Mouse (Mus musculus): ENCODE data around the gene Tm9sf2. TPM values are rescaled to one million over a fixed set of nuclear protein-coding genes. Genes with fewer than 3 reads are reported as not detected.

Gene Tm9sf2
- polyA plus RNA-seq, 1 experiment from 2014 or later = 117 TPM

GRCm38 (mm10) chr14:122181078-122181814 is 74.4 kb downstream of the Tm9sf2 start, which contains the start of gene Clybl:
Gene Clybl (plus strand): TSS chr14:122181704.
- ATAC-seq = peak; percentile 98

GRCm38 (mm10) chr14:122181815-122182157 is 74.9 kb downstream of the Tm9sf2 start:
- Histone ChIP-seq H3K4me1 (ENCODE audit: control insufficient read depth, insufficient read depth, low read depth, low read length) (peaks cover 2% of the 10 kb centered on the region; the same call in 1 of the 2 replicates), H3K4me2 (ENCODE audit: low read length) (peak overlapping the region; percentile 64), H3K27me3 (replicated peaks; ENCODE audit: control insufficient read depth, insufficient read depth, low read length) (no peaks in the 10 kb centered on the region), H3K9ac (ENCODE audit: low read depth, low read length) (peak overlapping the region; percentile 70), H3K9me3 (ENCODE audit: control insufficient read depth, low read length) (no peaks in the 10 kb centered on the region), H3K27ac (ENCODE audit: low read depth, low read length) (peak overlapping the region; percentile 9; the same call in 1 of the 2 replicates), H3K36me3 (ENCODE audit: control insufficient read depth, insufficient read depth, low read length) (no peaks in the 10 kb centered on the region), H3K4me3 (ENCODE audit: low read length) (peak overlapping the region; percentile 59)
- WGBS = 1% methylated on average over 12 of the region's 12 CpGs
- peak; percentile 64 for ATAC-seq

More at GRCm38 (mm10) chr14:122181078-122181814, 74.4 kb downstream of the Tm9sf2 start, which contains the start of gene Clybl:
- Histone ChIP-seq H3K9ac (ENCODE audit: low read depth, low read length) (peak within 1 kb of the TSS; percentile 70), H3K4me3 (ENCODE audit: low read length) (peak within 1 kb of the TSS; percentile 59), H3K27ac (ENCODE audit: low read depth, low read length) (peak within 1 kb of the TSS; percentile 9; the same call in 1 of the 2 replicates), H3K36me3 (ENCODE audit: control insufficient read depth, insufficient read depth, low read length) (no peaks in the 10 kb centered on the region), H3K27me3 (replicated peaks; ENCODE audit: control insufficient read depth, insufficient read depth, low read length) (no peaks in the 10 kb centered on the region), H3K4me2 (ENCODE audit: low read length) (peak within 1 kb of the TSS; percentile 64), H3K4me1 (ENCODE audit: control insufficient read depth, insufficient read depth, low read depth, low read length) (peaks cover 2% of the 10 kb centered on the region; the same call in 1 of the 2 replicates), H3K9me3 (ENCODE audit: control insufficient read depth, low read length) (no peaks in the 10 kb centered on the region)
- WGBS = 3% methylated on average over 45 of the region's 45 CpGs

GRCm38 (mm10) chr14:122182220-122182619 is 75.4 kb downstream of the Tm9sf2 start:
- no peaks in the 10 kb centered on the region for H3K36me3 ChIP-seq (ENCODE audit: control insufficient read depth, insufficient read depth, low read length)
- peaks cover 2% of the 10 kb centered on the region; the same call in 1 of the 2 replicates for H3K4me1 ChIP-seq (ENCODE audit: control insufficient read depth, insufficient read depth, low read depth, low read length)
- 85% methylated on average over 6 of the region's 6 CpGs for WGBS
- H3K4me2 ChIP-seq (ENCODE audit: low read length) = peak overlapping the region; percentile 64
- no peak overlapping the region for H3K27ac ChIP-seq (ENCODE audit: low read depth, low read length)
- peak overlapping the region; percentile 59 for H3K4me3 ChIP-seq (ENCODE audit: low read length)
- no peak for ATAC-seq
- H3K9me3 ChIP-seq (ENCODE audit: control insufficient read depth, low read length) = no peaks in the 10 kb centered on the region
- no peak overlapping the region for H3K9ac ChIP-seq (ENCODE audit: low read depth, low read length)
- no peaks in the 10 kb centered on the region for H3K27me3 ChIP-seq (replicated peaks; ENCODE audit: control insufficient read depth, insufficient read depth, low read length)

GRCm38 (mm10) chr14:122183974-122184373 is 77.1 kb downstream of the Tm9sf2 start:
- H3K4me3 ChIP-seq (ENCODE audit: low read length) = no peak overlapping the region
- no peak overlapping the region for H3K27ac ChIP-seq (ENCODE audit: low read depth, low read length)
- no peaks in the 10 kb centered on the region for H3K36me3 ChIP-seq (ENCODE audit: control insufficient read depth, insufficient read depth, low read length)
- H3K27me3 ChIP-seq (replicated peaks; ENCODE audit: control insufficient read depth, insufficient read depth, low read length) = no peaks in the 10 kb centered on the region
- 87% methylated on average over 11 of the region's 11 CpGs for WGBS
- no peak overlapping the region for H3K4me2 ChIP-seq (ENCODE audit: low read length)
- no peak overlapping the region for H3K9ac ChIP-seq (ENCODE audit: low read depth, low read length)
- peaks cover 2% of the 10 kb centered on the region; the same call in 1 of the 2 replicates for H3K4me1 ChIP-seq (ENCODE audit: control insufficient read depth, insufficient read depth, low read depth, low read length)
- no peaks in the 10 kb centered on the region for H3K9me3 ChIP-seq (ENCODE audit: control insufficient read depth, low read length)
- no peak for ATAC-seq

- ATAC-seq = no peak
Measured at GRCm38 (mm10) chr14:122188250-122188649, 81.4 kb downstream of the Tm9sf2 start.

GRCm38 (mm10) chr14:122189901-122190300 is 83.1 kb downstream of the Tm9sf2 start:
- H3K9ac ChIP-seq (ENCODE audit: low read depth, low read length) = no peak overlapping the region
- no peak overlapping the region for H3K27ac ChIP-seq (ENCODE audit: low read depth, low read length)
- WGBS = 58% methylated on average over 5 of the region's 5 CpGs
- H3K27me3 ChIP-seq (replicated peaks; ENCODE audit: control insufficient read depth, insufficient read depth, low read length) = no peaks in the 10 kb centered on the region
- no peaks in the 10 kb centered on the region for H3K4me1 ChIP-seq (ENCODE audit: control insufficient read depth, insufficient read depth, low read depth, low read length)
- no peak overlapping the region for H3K4me2 ChIP-seq (ENCODE audit: low read length)
- H3K9me3 ChIP-seq (ENCODE audit: control insufficient read depth, low read length) = no peaks in the 10 kb centered on the region
- no peak overlapping the region for H3K4me3 ChIP-seq (ENCODE audit: low read length)
- ATAC-seq = peak; percentile 69; the same call in 1 of the 2 replicates
- no peaks in the 10 kb centered on the region for H3K36me3 ChIP-seq (ENCODE audit: control insufficient read depth, insufficient read depth, low read length)

More at GRCm38 (mm10) chr14:122188250-122188649, 81.4 kb downstream of the Tm9sf2 start:
- WGBS = 83% methylated on average over 5 of the region's 5 CpGs
- H3K9ac ChIP-seq (ENCODE audit: low read depth, low read length) = no peak overlapping the region
- H3K4me2 ChIP-seq (ENCODE audit: low read length) = no peak overlapping the region
- no peak overlapping the region for H3K4me3 ChIP-seq (ENCODE audit: low read length)
- no peaks in the 10 kb centered on the region for H3K27me3 ChIP-seq (replicated peaks; ENCODE audit: control insufficient read depth, insufficient read depth, low read length)
- H3K4me1 ChIP-seq (ENCODE audit: control insufficient read depth, insufficient read depth, low read depth, low read length) = no peaks in the 10 kb centered on the region
- H3K27ac ChIP-seq (ENCODE audit: low read depth, low read length) = no peak overlapping the region
- H3K36me3 ChIP-seq (ENCODE audit: control insufficient read depth, insufficient read depth, low read length) = no peaks in the 10 kb centered on the region
- H3K9me3 ChIP-seq (ENCODE audit: control insufficient read depth, low read length) = no peaks in the 10 kb centered on the region

- H3K4me1 ChIP-seq (ENCODE audit: control insufficient read depth, insufficient read depth, low read depth, low read length) = no peaks in the 10 kb centered on the region
- H3K27ac ChIP-seq (ENCODE audit: low read depth, low read length) = no peak overlapping the region
- 31% methylated on average over 2 of the region's 2 CpGs for WGBS
- ATAC-seq = no peak
- H3K27me3 ChIP-seq (replicated peaks; ENCODE audit: control insufficient read depth, insufficient read depth, low read length) = no peaks in the 10 kb centered on the region
- H3K9ac ChIP-seq (ENCODE audit: low read depth, low read length) = no peak overlapping the region
- H3K9me3 ChIP-seq (ENCODE audit: control insufficient read depth, low read length) = no peaks in the 10 kb centered on the region
- no peaks in the 10 kb centered on the region for H3K36me3 ChIP-seq (ENCODE audit: control insufficient read depth, insufficient read depth, low read length)
- H3K4me2 ChIP-seq (ENCODE audit: low read length) = no peak overlapping the region
- no peak overlapping the region for H3K4me3 ChIP-seq (ENCODE audit: low read length)
Measured at GRCm38 (mm10) chr14:122190527-122190926, 83.7 kb downstream of the Tm9sf2 start.

- no peaks in the 10 kb centered on the region for H3K4me1 ChIP-seq (ENCODE audit: control insufficient read depth, insufficient read depth, low read depth, low read length)
- H3K27me3 ChIP-seq (replicated peaks; ENCODE audit: control insufficient read depth, insufficient read depth, low read length) = no peaks in the 10 kb centered on the region
- no peak overlapping the region for H3K9ac ChIP-seq (ENCODE audit: low read depth, low read length)
- H3K36me3 ChIP-seq (ENCODE audit: control insufficient read depth, insufficient read depth, low read length) = no peaks in the 10 kb centered on the region
- no peak overlapping the region for H3K4me2 ChIP-seq (ENCODE audit: low read length)
- H3K27ac ChIP-seq (ENCODE audit: low read depth, low read length) = no peak overlapping the region
- 17% methylated on average over 7 of the region's 7 CpGs for WGBS
- no peaks in the 10 kb centered on the region for H3K9me3 ChIP-seq (ENCODE audit: control insufficient read depth, low read length)
- peak; percentile 78 for ATAC-seq
- H3K4me3 ChIP-seq (ENCODE audit: low read length) = no peak overlapping the region
Measured at GRCm38 (mm10) chr14:122190941-122191510, 84.2 kb downstream of the Tm9sf2 start.

GRCm38 (mm10) chr14:122194630-122195029 is 87.8 kb downstream of the Tm9sf2 start:
- no peak overlapping the region for H3K27ac ChIP-seq (ENCODE audit: low read depth, low read length)

More at GRCm38 (mm10) chr14:122194630-122195029, 87.8 kb downstream of the Tm9sf2 start:
- Histone ChIP-seq H3K4me1 (ENCODE audit: control insufficient read depth, insufficient read depth, low read depth, low read length) (no peaks in the 10 kb centered on the region), H3K9me3 (ENCODE audit: control insufficient read depth, low read length) (peaks cover 7% of the 10 kb centered on the region; the same call in 1 of the 2 replicates), H3K27me3 (replicated peaks; ENCODE audit: control insufficient read depth, insufficient read depth, low read length) (no peaks in the 10 kb centered on the region), H3K4me2 (ENCODE audit: low read length) (no peak overlapping the region), H3K9ac (ENCODE audit: low read depth, low read length) (no peak overlapping the region), H3K36me3 (ENCODE audit: control insufficient read depth, insufficient read depth, low read length) (no peaks in the 10 kb centered on the region), H3K4me3 (ENCODE audit: low read length) (no peak overlapping the region)
- 100% methylated on average over 8 of the region's 8 CpGs for whole genome bisulfite sequencing
- no peak for ATAC-seq
